Mouse (Mus musculus): Measurements from ENCODE around the gene Ddi1. TPM values are rescaled to one million over a fixed set of nuclear protein-coding genes. Genes with fewer than 3 reads are reported as not detected.

Gene Ddi1
- total and polyA plus RNA-seq, 3 experiments: not detected

GRCm38 (mm10) chr9:6212862-6213261 lies 56.8 kb downstream of the Ddi1 start:
- no peak overlapping the region for H3K9ac ChIP-seq (ENCODE audit: control insufficient read depth, low read depth, low read length, poor library complexity, severe bottlenecking)
- no peak for DNase-seq (ENCODE audit: low read depth, low spot score)
- H3K79me2 ChIP-seq (ENCODE audit: control insufficient read depth, insufficient read depth, low read length, poor library complexity): no peaks in the 10 kb centered on the region
- H3K4me3 ChIP-seq (ENCODE audit: control insufficient read depth in 1 of 2, insufficient read depth in 1 of 2, low read depth in 2 of 2, low read length in 2 of 2): no peak overlapping the region
- TF ChIP-seq MAZ (IDR thresholded peaks at IDR 0.05; ENCODE audit: low read depth, low read length) (no peak), NRF1 (IDR thresholded peaks at IDR 0.05; ENCODE audit: insufficient read depth, low read depth, low read length, poor library complexity, severe bottlenecking) (no peak), MAFK (IDR thresholded peaks at IDR 0.05; ENCODE audit: borderline replicate concordance, low read depth, low read length) (no peak), ELF1 (IDR thresholded peaks at IDR 0.05; ENCODE audit: low read depth, low read length) (no peak), POLR2A (IDR thresholded peaks at IDR 0.05; ENCODE audit: control insufficient read depth in 1 of 2, insufficient read depth in 1 of 2, low read depth in 1 of 2, low read length in 2 of 2, poor library complexity in 1 of 2) (no peak), MXI1 (IDR thresholded peaks at IDR 0.05; ENCODE audit: low read depth, low read length) (no peak), SMC3 (IDR thresholded peaks at IDR 0.05; ENCODE audit: low read depth, low read length) (no peak), GABPA (IDR thresholded peaks at IDR 0.05; ENCODE audit: low read depth, low read length) (no peak), E2F4 (IDR thresholded peaks at IDR 0.05; ENCODE audit: borderline replicate concordance, low read depth, low read length) (no peak), EP300 (IDR thresholded peaks at IDR 0.05; ENCODE audit: low read depth in 1 of 2, low read length in 2 of 2) (no peak), ETS1 (IDR thresholded peaks at IDR 0.05; ENCODE audit: low read depth, low read length) (no peak)
- no peaks in the 10 kb centered on the region for H3K27me3 ChIP-seq (ENCODE audit: control insufficient read depth in 1 of 2, insufficient read depth in 2 of 2, low read length in 2 of 2)
- no peaks in the 10 kb centered on the region for H3K9me3 ChIP-seq (replicated peaks; ENCODE audit: insufficient read depth, low read length)
- no peaks in the 10 kb centered on the region for H3K36me3 ChIP-seq (ENCODE audit: control insufficient read depth in 1 of 2, insufficient read depth in 2 of 2, low read length in 2 of 2)
- H3K27ac ChIP-seq (ENCODE audit: control insufficient read depth, low read depth, low read length): no peak overlapping the region
- H3K4me1 ChIP-seq (ENCODE audit: control insufficient read depth in 1 of 2, insufficient read depth in 2 of 2, low read length in 2 of 2): no peaks in the 10 kb centered on the region

Other genes with a start within 250 kb of the Ddi1 start
- not detected in 2 replicates for gene Pdgfd, start 101.3 kb downstream of the Ddi1 start, total RNA-seq (2012; rRNA removed)
- not detected for gene Pdgfd, start 101.3 kb downstream of the Ddi1 start, polyA plus RNA-seq (2012; ENCODE audit: insufficient read depth in 1 of 2, insufficient read length in 2 of 2, low read depth in 1 of 2, low replicate concordance in 2 of 2, missing spikeins in 1 of 2)

Data from MEL (cell line).